Mouse (Mus musculus): ENCODE measurements around the gene Dnajb14.
A peak's percentile ranks its signal among the peaks of the same experiment; 100 is the strongest.

- TF ChIP-seq CTCF (conservative IDR thresholded peaks at IDR 0.05 in 1 of 2, IDR thresholded peaks at IDR 0.05 in 1 of 2; ENCODE audit: low read depth in 2 of 2, low read length in 2 of 2) = no peak
- TF ChIP-seq EP300 (IDR thresholded peaks at IDR 0.05; ENCODE audit: low read length) = peak; percentile 20; the same call in 1 of the 2 replicates
- no peak for TF ChIP-seq POLR2A (IDR thresholded peaks at IDR 0.05; ENCODE audit: low read depth, low read length)
- TF ChIP-seq ZKSCAN1 (IDR thresholded peaks at IDR 0.05; ENCODE audit: borderline replicate concordance, low read depth, low read length) = no peak
- TF ChIP-seq ZC3H11A (IDR thresholded peaks at IDR 0.05; ENCODE audit: low read depth, low read length) = no peak
- TF ChIP-seq GABPA (IDR thresholded peaks at IDR 0.05; ENCODE audit: insufficient replicate concordance, low read depth, low read length) = no peak
- TF ChIP-seq ELF1 (IDR thresholded peaks at IDR 0.05; ENCODE audit: low read depth, low read length) = no peak
- no peak for TF ChIP-seq MAZ (IDR thresholded peaks at IDR 0.05; ENCODE audit: low read depth, low read length)
Measured at GRCm38 (mm10) chr3:137855328-137855727, 12.1 kb upstream of the Dnajb14 start.

All from CH12.LX (cell line).